ENCODE assay signal across 1 mouse cellular context in genomic region chr13:104176874-104177273, GRCm38 (mm10).
TF ChIP-seq lines count a peak whose summit lies in the region.

No protein-coding gene starts in this region.

TF ChIP-seq in MEL, 35 proteins besides CTCF, POLR2A, EP300 and RAD21 (continued from another document):
- no peak for TF ChIP-seq RCOR1 (IDR thresholded peaks at IDR 0.05; ENCODE audit: low read depth, low read length)
- 0 out of 2 replicates have a peak, but pooled peaks have one; percentile 22 for TF ChIP-seq CHD1 (IDR thresholded peaks at IDR 0.05; ENCODE audit: low read depth, low read length)
- TF ChIP-seq BHLHE40 (IDR thresholded peaks at IDR 0.05; ENCODE audit: borderline replicate concordance, low read depth, low read length), result no peak
- TF ChIP-seq UBTF (IDR thresholded peaks at IDR 0.05; ENCODE audit: borderline replicate concordance, insufficient read depth, low read depth, low read length), result no peak
- TF ChIP-seq HCFC1 (IDR thresholded peaks at IDR 0.05; ENCODE audit: low read depth, low read length), result no peak
- TF ChIP-seq NRF1 (IDR thresholded peaks at IDR 0.05; ENCODE audit: insufficient read depth, low read depth, low read length, poor library complexity, severe bottlenecking), result no peak
- TF ChIP-seq ZNF384 (IDR thresholded peaks at IDR 0.05; ENCODE audit: low read depth, low read length), result no peak
- TF ChIP-seq MXI1 (IDR thresholded peaks at IDR 0.05; ENCODE audit: low read depth, low read length), result no peak
- TF ChIP-seq SMC3 (IDR thresholded peaks at IDR 0.05; ENCODE audit: low read depth, low read length), result no peak
- TF ChIP-seq POLR2AphosphoS5 (IDR thresholded peaks at IDR 0.05; ENCODE audit: borderline replicate concordance, low read depth, low read length), result no peak
